Mouse (Mus musculus) mouse trophoblast stem cell (cell line): Measurements from ENCODE around the gene Ttc30a2.
"Not testable (repeated sequence)": the region's sequence is repeated elsewhere in the genome, so short reads cannot be mapped to it uniquely, and the experiment has no call there.

ENCODE experiments used
- in situ Hi-C, 2 experiments: fragments of 300-500 bp; cut with MseI, MboI; formaldehyde crosslinking; loops; 2 replicates in 1 of 2; 3 replicates in 1 of 2; pipeline ENCODE4 v1.15.1; 2025

Gene Ttc30a2

DNA sequence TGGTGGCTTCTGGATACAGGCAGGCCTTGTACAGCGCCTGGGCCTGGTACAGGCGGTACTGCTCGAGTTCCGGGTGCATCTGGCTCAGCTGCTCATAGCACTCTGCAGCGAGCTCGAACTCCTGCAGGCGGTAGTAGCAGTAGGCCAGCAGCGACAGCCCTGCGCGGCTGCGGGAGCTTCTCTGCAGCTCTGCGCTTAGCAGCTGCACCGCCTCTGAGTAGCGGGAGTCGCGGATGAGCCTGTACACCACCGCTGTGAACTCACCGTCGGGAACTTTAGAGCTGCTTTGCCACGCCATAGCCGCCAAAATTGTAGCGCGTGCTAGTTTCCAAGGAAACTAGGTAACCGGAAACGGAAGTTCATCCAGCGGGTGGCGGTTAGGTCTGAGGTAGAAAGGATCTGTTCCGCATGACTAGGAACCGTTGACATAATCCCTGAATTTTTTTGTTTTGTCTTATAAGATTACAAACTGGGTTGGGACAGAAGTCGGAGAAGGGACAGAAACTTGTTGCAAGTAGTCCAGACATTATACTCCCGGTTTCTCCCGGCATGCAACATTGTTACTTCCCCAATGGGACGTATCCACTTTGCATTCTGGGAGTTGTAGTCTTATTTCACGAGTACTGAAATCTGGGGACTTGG, 3.6 kb upstream of the Ttc30a2 start, which contains the start of gene Ttc30a1:
Gene Ttc30a1 (minus strand): TSS at position 528 of the 642 bp plus-strand sequence.
- in situ Hi-C loops, result not testable (repeated sequence)

DNA sequence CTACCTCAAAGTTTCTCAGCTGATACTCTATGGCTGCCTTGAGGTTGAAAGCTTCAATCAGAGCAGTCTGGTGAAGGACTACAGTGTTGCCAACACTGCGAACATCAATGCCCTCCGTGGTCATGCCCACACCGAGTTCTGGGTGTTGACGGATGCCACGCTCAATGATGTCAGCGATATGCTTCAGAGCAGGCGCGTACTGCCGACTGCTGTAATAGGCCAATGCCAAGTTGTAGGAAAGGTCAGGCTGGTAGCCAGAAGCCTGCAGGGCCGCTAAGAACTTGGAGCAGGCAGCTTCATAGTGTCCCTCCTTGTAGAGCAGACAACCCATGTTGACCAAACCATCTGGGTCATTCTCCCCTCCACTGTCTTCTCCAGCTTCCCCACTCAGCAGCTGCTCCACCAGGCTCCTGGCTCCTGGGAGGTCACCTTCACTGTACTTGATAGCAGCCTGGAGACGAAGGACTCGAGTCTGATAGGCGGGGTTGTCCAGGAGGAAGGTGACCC, 3.0 kb upstream of the Ttc30a2 start:
- in situ Hi-C loops, result not testable (repeated sequence)

DNA sequence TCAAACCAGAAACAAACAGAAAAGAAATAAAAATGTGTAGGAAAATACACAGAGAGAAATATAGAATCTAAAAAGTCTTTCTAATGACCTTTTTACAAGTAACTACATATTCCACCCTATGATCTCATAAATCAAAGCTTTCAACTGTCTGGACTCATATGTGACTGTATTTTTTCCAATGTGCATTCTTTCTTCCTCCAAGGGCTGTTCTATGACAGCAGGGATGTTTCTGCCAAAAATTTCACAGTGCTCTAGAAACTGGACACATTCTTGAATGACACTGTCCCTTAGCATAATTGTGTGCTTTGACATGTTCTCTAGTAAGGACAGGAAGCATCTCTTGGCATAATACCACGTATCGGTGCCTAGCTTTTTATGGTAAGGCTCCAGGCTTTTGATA, 1.9 kb downstream of the Ttc30a2 start:
- in situ Hi-C loops, result not testable (repeated sequence)

DNA sequence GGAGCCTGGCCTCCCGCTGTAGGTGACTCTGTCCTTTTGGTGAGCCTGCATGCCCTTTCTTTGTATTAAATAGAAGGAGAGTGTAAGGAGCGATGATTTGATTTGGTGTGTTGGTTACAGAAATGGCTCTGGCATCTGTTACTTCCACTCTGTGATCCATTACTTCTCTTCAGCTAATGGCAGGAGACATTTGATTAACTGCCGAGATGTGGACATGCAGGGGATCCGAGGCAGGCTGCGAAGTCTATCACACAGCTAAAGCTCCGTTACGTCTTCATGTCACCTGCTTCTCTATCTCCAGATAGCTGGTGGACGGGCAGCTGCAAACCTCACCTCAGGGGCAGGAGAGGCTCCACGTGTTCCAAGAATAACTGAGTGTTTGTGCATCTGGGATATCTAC, 3.8 kb downstream of the Ttc30a2 start:
- in situ Hi-C loops, result no loop called here

DNA sequence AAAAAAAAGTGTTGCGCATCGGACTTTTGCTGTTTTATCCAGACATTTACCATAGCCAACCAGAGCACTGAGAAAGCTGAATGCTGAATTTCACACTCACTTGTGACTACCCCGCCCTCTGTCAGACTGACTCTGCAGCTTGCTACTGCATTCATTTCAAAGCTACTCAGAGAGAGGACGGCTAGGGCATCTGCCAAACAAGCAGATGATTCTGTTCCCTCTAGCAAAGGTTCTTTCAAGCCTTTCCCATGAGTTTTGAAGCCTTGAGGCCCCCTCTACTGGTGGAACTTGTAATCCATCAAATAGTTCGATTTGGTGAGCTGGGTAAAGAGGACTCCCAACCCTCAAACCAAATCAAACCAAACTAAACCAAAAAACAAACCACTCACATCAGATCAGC, 13.0 kb downstream of the Ttc30a2 start:
- in situ Hi-C loops, result loop anchor here in 1 of 2 experiments (5.0 kb wide), 1 partner anchor 78 kb away; no protein-coding TSS in a partner anchor

DNA sequence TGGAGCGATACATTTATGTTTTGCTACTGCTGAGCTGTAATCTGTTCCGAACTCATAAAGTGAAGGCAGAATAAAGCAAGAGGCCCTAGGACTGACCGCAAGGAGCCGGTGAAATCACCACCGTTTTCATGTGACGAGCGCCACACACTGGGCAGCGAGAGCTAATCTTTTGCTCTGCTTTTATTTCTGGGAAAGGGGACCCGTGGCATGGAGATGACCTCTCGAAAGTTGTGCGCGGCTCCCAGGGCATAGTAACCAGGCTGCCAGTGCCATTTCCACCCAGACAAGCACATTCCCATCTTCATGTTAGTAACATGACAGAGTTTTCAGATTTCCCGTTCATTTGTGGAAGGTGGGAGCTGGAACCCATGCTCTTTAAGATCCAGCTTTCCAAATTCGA, 13.5 kb downstream of the Ttc30a2 start:
- in situ Hi-C loops, result no loop called here

DNA sequence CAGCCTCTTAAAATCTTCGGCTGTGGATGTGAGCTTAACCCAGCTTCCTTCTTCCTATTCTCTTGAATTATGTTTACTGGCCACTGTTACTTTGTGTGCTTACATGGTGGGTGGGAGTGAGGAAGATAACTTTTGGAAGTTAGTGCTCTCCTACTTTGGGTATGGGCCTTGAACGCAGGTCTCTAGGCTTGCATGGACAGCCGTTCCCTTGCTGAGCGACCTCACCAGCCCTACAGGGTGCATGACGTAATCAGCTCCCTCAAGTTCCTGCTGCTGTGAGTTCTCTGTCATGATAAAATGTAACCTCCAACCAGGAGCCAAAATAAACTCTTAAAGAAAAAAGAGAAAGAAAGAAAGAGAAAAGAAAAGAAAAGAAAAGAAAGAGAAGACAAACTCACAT, 13.9 kb downstream of the Ttc30a2 start:
- in situ Hi-C loops, result no loop called here

DNA sequence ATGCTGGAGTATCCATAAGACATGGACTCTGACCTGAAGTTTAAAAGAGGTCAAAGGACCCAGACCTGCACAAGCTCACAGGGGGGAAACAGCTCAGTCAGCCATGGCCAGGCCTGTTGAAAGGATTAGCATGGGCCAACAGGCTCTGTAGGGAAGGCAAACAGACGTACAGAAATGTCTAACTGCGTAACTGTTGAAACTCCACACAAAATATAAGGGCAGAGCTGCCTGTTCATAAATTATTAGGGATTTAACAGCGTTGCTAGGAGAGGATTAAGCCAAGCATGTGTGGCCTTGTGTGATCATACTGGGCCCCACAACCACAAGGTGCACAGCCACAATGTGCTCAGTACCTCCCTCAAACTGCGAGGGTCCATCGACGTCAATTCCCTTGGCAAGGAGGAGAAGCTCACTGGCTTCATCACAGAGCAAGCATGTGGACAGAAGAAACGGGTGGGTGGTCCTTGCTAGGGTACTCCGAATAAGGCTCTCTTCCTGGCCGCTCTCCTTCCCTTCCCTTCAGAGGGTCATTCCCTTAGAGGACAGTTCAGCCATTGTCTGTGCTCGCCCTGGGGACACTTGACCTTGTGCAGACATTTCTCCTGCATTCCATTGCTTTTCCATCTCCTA, 14.6 kb downstream of the Ttc30a2 start:
- in situ Hi-C loops, result no loop called here

DNA sequence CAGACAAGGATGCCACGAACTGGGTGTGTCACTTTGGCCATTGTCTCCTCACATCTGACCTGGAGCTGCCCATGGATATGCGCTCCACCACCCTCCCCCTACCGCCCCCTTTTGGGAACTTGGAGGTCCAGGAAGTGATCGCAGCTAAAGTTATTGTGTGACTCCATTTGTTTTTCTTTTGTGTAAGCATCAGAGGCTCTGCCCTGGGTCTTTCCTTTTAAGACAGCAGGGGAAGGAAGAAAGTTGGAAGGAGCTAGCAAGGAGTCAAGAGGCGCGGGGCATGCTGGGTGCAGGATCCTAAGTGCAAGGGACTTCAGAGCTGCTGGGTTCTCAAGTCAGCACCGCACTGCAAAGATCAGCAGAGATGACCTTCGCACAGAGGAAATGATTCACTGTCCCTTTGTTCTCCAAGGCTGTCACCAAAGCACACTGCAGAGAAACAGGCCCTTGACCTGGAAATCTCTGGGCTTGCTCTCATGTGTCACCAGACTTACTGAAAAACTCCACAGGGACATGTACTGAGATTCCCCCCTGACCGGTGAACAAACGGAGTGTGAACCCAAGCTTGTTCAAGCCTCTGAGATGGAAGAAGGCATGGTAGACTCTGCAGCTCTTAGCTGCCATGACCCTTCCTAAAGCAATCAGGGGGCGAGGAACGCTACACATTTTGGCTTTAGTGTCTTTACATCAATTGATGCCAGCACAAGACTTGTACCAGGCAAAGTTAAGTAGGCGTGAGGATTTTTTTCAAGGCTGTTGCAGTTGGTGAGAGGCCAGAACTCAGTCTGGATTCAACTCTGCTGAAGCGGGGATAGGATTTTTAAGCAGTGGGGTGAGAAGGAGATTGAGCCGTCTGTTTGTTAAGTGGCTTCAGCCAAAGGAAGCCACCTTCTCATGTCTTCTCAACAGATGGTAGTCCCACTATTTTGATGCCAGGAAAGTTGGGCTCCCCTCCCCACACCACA, 17.3 kb downstream of the Ttc30a2 start:
- in situ Hi-C loops, result no loop called here

DNA sequence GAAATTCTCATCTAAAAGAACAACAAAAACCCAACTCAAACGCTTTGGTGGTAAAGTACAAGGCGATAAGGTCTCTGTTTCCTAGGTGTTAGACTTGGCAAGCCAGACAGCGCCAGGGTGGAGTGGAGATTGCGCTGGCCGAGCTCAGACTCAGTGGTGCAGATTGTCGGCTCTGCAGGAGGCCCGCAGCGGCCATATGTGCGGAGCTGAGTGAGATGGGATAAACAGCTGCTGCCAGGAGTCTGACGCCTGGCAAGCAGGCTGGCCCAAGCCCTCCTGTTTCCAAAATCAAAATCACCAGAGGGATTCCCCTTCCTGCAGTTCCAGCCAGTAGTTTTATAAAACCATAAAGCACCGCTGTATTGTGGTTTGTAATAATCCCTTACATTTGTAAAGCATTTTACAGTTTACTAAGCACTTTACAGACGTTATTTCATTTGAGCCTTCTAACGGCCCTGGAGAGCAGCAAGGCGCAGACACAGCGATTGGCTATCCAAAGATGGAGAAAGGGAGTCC, 18.1 kb downstream of the Ttc30a2 start:
- in situ Hi-C loops, result loop anchor here in 1 of 2 experiments (10.0 kb wide), 1 partner anchor 175 kb away; no protein-coding TSS in a partner anchor

DNA sequence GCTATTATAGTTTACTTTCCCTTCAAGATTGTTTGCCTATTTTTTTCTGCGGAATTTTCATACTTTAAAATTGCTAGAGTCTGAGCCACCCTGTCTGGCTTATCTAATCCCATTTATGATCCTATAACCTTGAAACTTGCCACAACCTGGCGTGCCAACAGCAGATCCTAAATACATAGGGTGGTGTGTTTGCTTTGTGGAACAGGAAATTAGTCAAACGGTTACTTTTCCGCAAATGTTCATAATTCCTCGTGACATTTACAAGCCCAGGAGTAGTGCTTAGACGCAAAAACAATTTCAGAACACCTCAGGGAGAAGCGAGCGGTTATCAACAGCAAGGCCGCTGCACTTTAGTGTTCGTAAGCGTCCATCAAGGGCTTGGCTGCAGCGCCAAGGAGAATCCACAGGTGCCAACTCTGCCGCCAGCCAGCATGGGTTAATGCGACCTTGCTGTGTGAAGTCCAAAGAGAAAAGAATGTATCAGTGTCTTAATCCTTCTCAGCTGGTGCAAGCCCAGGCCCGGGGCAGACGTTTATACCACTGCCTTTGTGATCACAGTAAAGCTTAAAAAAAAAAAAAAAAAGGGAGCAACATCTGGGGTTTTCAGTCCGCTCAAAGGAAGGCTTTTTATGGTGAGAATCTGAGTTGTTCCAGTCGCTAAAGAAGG, 18.7 kb downstream of the Ttc30a2 start:
- in situ Hi-C loops, result loop anchor here in 1 of 2 experiments (10.0 kb wide), 1 partner anchor 175 kb away; no protein-coding TSS in a partner anchor

DNA sequence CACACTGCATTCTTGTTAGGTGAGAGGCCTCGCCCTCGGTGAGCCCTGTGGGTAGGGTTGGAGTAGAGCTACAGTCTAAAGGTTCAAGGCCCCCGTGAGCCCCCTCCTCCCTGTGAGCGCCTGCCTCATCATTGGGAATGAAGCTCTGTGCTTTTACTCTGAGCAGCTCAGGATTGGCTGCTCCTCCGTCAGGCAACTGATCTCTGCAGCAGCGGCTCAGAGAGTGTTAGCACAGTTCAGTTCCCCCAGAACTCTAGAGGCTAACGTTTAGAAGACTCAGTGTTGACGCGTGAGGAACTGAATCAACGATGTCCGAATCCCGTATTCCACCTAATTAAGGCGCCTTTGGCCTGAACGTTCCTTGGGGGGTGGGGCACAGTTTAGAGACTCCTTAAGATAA, 22.3 kb downstream of the Ttc30a2 start:
- in situ Hi-C loops, result loop anchor here in 1 of 2 experiments (10.0 kb wide), 1 partner anchor 171 kb away; no protein-coding TSS in a partner anchor

DNA sequence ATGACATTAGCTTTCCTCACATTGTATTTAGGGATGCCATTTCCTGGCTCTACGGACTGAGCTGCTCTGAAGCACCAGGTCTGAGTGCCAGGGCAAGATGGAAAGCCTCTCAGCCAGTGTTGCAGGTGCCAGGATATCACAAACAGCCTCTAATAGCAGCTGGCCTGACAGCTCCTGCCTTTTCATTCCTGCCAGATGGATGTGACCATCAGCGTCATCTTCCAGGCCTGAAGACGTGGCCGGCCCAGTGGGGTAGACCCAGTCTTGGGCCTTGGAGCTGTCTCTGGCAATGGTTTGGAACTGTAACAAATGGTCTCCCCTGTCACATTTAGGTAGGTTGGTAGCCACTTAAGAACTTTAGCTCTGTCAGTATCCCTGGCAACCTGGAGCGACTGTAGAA, 24.6 kb downstream of the Ttc30a2 start:
- in situ Hi-C loops, result loop anchor here in 1 of 2 experiments (10.0 kb wide), 1 partner anchor 169 kb away; no protein-coding TSS in a partner anchor

DNA sequence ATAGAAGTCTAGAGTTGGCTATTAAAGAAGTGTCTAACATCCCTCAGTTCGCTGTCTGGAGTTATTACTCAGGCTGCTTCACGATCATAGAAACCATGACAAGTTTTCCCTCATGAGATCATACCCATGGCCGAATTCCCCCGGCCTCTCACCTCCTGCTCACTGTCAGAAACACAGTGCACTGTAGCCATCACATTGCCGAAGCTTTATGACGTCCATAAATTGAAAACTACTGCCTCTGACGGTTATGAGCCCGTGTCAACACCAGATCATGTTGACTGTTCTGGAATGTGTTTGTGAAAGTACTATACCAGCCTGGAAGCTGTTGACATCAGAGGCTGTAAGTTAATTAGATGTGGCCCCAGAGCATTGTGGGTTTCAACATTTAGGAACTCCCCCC, 27.3 kb downstream of the Ttc30a2 start:
- in situ Hi-C loops, result loop anchor here in 1 of 2 experiments (10.0 kb wide), 1 partner anchor 166 kb away; no protein-coding TSS in a partner anchor

DNA sequence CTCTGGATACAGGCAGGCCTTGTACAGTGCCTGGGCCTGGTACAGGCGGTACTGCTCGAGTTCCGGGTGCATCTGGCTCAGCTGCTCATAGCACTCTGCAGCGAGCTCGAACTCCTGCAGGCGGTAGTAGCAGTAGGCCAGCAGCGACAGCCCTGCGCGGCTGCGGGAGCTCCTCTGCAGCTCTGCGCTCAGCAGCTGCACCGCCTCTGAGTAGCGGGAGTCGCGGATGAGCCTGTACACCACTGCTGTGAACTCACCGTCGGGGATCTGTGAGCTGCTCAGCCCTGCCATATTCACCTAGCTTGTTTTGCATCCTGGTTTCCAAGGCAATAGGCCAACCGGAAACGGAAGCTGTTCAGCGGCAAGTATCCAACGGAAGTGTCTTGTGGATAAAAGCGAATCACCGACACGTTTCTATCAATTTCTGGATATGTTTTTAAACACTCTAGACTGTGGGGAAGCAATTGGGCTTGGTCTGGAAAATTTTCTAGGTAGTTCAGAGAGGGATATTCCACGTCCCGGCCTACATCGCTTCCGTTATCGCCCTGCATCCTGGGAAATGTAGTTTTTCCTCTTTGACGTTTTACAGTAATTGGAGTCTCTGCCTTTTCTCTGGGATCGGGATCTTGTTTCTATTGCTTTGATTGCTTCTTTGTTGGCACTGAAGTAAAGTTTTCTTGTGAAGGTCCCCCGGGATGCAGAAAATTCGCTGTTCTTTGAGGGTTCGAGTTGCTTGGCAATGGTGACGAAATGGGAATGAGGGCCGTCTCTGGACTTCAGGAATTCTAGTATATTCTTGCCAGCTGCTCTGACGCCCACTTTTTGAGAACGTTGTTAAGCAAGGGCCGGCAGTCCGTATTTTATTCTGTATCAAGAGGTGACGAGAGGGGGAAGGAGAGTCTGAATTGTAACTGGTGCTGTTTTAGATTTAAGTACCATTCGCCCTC, 39.6 kb downstream of the Ttc30a2 start, which contains the start of gene Ttc30b:
Gene Ttc30b (minus strand): TSS at position 469 of the 947 bp plus-strand sequence.
- in situ Hi-C loops, result no loop called here

DNA sequence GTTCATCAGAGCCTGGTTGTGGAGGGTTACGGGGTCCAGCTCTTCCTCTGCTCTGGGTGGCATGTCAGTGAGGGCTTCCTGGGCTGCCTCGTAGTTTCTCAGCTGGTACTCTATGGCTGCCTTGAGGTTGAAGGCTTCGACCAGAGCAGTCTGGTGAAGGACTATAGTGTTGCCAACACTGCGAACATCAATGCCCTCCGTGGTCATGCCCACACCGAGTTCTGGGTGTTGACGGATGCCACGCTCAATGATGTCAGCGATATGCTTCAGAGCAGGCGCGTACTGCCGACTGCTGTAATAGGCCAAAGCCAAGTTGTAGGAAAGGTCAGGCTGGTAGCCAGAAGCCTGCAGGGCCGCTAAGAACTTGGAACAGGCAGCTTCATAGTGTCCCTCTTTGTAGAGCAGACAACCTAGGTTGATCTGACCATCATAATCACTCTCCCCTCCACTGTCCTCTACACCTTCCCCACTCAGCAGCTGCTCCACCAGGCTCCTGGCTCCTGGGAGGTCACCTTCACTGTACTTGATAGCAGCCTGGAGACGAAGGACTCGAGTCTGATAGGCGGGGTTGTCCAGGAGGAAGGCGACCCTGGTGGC, 40.4 kb downstream of the Ttc30a2 start:
- in situ Hi-C loops, result not testable (repeated sequence)

DNA sequence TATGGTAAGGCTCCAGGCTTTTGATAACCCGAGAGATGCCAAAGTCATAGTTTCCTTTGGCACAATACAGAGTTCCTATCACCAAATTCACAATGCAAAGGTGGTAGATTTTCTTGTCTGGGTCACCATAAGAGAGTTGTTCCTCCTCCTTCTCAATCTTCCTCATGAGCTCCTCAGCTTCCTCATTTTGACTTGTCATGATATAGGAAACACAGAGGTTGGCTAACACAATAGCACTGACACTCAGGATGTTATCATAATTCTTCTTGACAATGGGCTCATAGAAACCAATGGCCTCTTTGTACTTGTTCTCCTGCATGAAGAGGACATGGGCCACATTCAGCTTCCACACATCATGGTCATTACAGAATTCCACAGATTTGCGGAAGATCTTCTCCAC, 41.3 kb downstream of the Ttc30a2 start:
- in situ Hi-C loops, result not testable (repeated sequence)

DNA sequence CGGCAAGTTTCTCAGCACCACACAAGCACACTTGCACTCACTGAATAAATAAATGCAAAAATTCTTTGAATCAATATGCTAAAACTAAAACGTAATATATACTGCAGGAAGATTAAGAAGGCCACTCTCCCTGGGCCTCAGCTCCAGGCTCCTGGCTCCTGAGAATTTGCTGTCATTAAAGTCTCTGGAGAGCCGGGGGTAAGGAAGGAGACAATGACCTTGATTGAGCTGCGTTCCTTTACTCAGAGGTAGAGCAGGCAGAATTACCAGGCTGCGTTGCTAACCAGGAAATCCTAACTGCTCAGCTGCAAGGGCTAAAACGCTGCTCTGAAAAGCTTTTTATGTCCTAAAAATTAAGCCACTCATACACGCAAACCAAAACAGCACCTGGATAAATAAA, 44.4 kb downstream of the Ttc30a2 start:
- in situ Hi-C loops, result no loop called here

DNA sequence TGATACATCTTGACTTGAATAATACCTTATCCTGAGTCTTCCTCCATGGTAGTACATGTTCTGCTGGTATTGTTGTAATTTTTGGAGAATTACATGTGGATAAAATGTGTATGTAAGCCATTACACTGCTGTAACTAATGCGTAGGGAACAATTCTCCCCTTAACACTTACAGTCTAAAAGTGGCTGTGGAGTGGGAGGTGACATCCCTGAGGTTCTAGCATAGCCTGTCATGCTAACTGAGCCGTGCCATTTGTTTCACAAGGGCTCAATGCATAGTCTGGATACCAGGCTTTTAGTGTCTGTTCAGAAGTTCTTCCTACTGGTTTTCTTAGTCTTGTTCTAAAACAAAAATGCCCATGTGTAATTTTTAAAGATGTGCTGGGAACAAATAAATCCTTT, 47.0 kb downstream of the Ttc30a2 start:
- in situ Hi-C loops, result no loop called here
